Mouse (Mus musculus): ENCODE measurements at regions not wholly inside any gene's neighbourhood (a gene's known extent, or its start where the extent isn't known, plus 50 kb on each side); places are given as distances from the start of the nearest gene placed in this dataset.

- no peak for TF ChIP-seq CTCF (IDR thresholded peaks at IDR 0.05; ENCODE audit: low read depth, low read length)
- TF ChIP-seq TAL1 (conservative IDR thresholded peaks at IDR 0.05; ENCODE audit: low read depth, low read length): no peak
Observed at GRCm38 (mm10) chr1:105079437-105079836, 277.1 kb downstream of the Rnf152 start.
